Mouse (Mus musculus) CH12.LX (cell line): ENCODE data around the gene Casq1. TPM values are rescaled to one million over a fixed set of nuclear protein-coding genes. Genes with fewer than 3 reads are reported as not detected.

Experiments
- DNase-seq: peaks from one replicate; pipeline ENCODE4 v3.0.0-alpha.2; 2013; ENCODE audit errors: extremely low read depth
- H3K27ac ChIP-seq: 2 replicates; pipeline ENCODE4 v1.5.1; 2012; ENCODE audit warnings: low read depth, mild to moderate bottlenecking, control low read depth, moderate library complexity; ENCODE audit not compliant: insufficient read depth
- H3K27me3 ChIP-seq: replicated peaks from 2 replicates; pipeline ENCODE3; 2012; ENCODE audit warnings: inconsistent platforms
- H3K36me3 ChIP-seq, 2 experiments: replicated peaks in 1 of 2; 2 replicates each; pipeline versions ENCODE3 to v1.6.1; 2012; ENCODE audit warnings: inconsistent platforms in 1 of 2, low read length in 1 of 2, mild to moderate bottlenecking in 1 of 2, mixed read lengths in 1 of 2, moderate library complexity in 1 of 2; ENCODE audit not compliant: control insufficient read depth in 1 of 2, insufficient read depth in 1 of 2
- H3K4me1 ChIP-seq, 2 experiments: 2 replicates each; pipeline ENCODE4 v1.6.1; 2012; ENCODE audit warnings: inconsistent platforms in 1 of 2, moderate library complexity in 1 of 2; ENCODE audit not compliant: insufficient read depth in 2 of 2, control insufficient read depth in 1 of 2
- H3K4me2 ChIP-seq: 2 replicates; pipeline ENCODE4 v1.6.1; 2012; ENCODE audit warnings: low read depth, mild to moderate bottlenecking, control low read depth; ENCODE audit not compliant: poor library complexity, insufficient read depth, severe bottlenecking
- H3K4me3 ChIP-seq, 3 experiments: fragments of 150-350 bp in 1 of 3; sonication (generic) in 1 of 3; replicated peaks in 1 of 3; 2 replicates each; pipeline versions ENCODE3 to v1.5.1; 2011 to 2012; ENCODE audit warnings: low read depth in 2 of 3, low read length in 2 of 3, mild to moderate bottlenecking in 2 of 3, moderate library complexity in 2 of 3, control low read depth in 1 of 3, improper control_type of control experiment in 1 of 3, inconsistent platforms in 1 of 3, mixed read lengths in 1 of 3; ENCODE audit not compliant: poor library complexity in 1 of 3
- H3K79me2 ChIP-seq: replicated peaks from 2 replicates; pipeline ENCODE4 v1.6.1; 2012; ENCODE audit warnings: mild to moderate bottlenecking, moderate library complexity; ENCODE audit not compliant: control insufficient read depth, poor library complexity, insufficient read depth, severe bottlenecking; ENCODE audit errors: extremely low read depth
- H3K9ac ChIP-seq: 2 replicates; pipeline ENCODE4 v1.6.1; 2012; ENCODE audit warnings: low read depth, mild to moderate bottlenecking, control low read depth, moderate library complexity; ENCODE audit not compliant: insufficient read depth
- H3K9me3 ChIP-seq: replicated peaks from 2 replicates; pipeline ENCODE3; 2012; ENCODE audit warnings: low read length, inconsistent platforms, mixed read lengths
- BHLHE40 ChIP-seq: IDR thresholded peaks from 2 replicates; pipeline ENCODE4 v1.6.1; 2011; ENCODE audit warnings: mild to moderate bottlenecking, low read depth, low read length, improper control_type of control experiment
- CHD1 ChIP-seq: IDR thresholded peaks from 2 replicates; pipeline ENCODE4 v1.6.1; 2012; ENCODE audit warnings: low read depth, low read length, improper control_type of control experiment, inconsistent platforms
- CHD2 ChIP-seq: IDR thresholded peaks from 2 replicates; pipeline ENCODE4 v1.6.1; 2011; ENCODE audit warnings: low read length, improper control_type of control experiment
- CTCF ChIP-seq, 2 experiments: IDR thresholded peaks in 1 of 2; conservative IDR thresholded peaks in 1 of 2; 2 replicates each; pipeline ENCODE4 v1.5.1; 2011 to 2012; ENCODE audit warnings: low read depth in 2 of 2, low read length in 2 of 2, improper control_type of control experiment in 1 of 2, inconsistent platforms in 1 of 2, mild to moderate bottlenecking in 1 of 2, moderate library complexity in 1 of 2
- ELF1 ChIP-seq: IDR thresholded peaks from 2 replicates; pipeline ENCODE4 v1.6.1; 2014; ENCODE audit warnings: low read depth, mild to moderate bottlenecking, inconsistent platforms, low read length, improper control_type of control experiment
- ETS1 ChIP-seq: conservative IDR thresholded peaks from 2 replicates; pipeline ENCODE4 v1.6.1; 2012; ENCODE audit warnings: low read depth, mild to moderate bottlenecking, inconsistent platforms, low read length, improper control_type of control experiment, moderate library complexity
- GABPA ChIP-seq: IDR thresholded peaks from 2 replicates; pipeline ENCODE4 v1.6.1; 2012; ENCODE audit warnings: low read depth, low read length, improper control_type of control experiment, inconsistent platforms; ENCODE audit not compliant: insufficient replicate concordance
- JUN ChIP-seq: IDR thresholded peaks from 2 replicates; pipeline ENCODE4 v1.6.1; 2011; ENCODE audit warnings: low read depth, mild to moderate bottlenecking, low read length, improper control_type of control experiment, moderate library complexity; ENCODE audit not compliant: insufficient read depth
- JUND ChIP-seq: conservative IDR thresholded peaks from 2 replicates; pipeline ENCODE4 v1.6.1; 2011; ENCODE audit warnings: low read depth, low read length, improper control_type of control experiment
- KAT2A ChIP-seq: IDR thresholded peaks from 2 replicates; pipeline ENCODE4 v1.6.1; 2012; ENCODE audit warnings: low read length, improper control_type of control experiment, inconsistent platforms; ENCODE audit not compliant: insufficient replicate concordance
- MXI1 ChIP-seq: IDR thresholded peaks from 2 replicates; pipeline ENCODE4 v1.6.1; 2011; ENCODE audit warnings: mild to moderate bottlenecking, low read depth, low read length, improper control_type of control experiment
- NELFE ChIP-seq: IDR thresholded peaks from 2 replicates; pipeline ENCODE4 v1.6.1; 2011; ENCODE audit warnings: low read depth, low read length, improper control_type of control experiment
- NRF1 ChIP-seq: IDR thresholded peaks from 2 replicates; pipeline ENCODE4 v1.6.1; 2014; ENCODE audit warnings: low read depth, mild to moderate bottlenecking, inconsistent platforms, low read length, improper control_type of control experiment, moderate library complexity
- PAX5 ChIP-seq: IDR thresholded peaks from 2 replicates; pipeline ENCODE4 v1.6.1; 2012; ENCODE audit warnings: low read length, inconsistent platforms, mixed read lengths
- SMC3 ChIP-seq: IDR thresholded peaks from 2 replicates; pipeline ENCODE4 v1.6.1; 2011; ENCODE audit warnings: low read depth, low read length, improper control_type of control experiment
- TBP ChIP-seq: conservative IDR thresholded peaks from 2 replicates; pipeline ENCODE4 v1.6.1; 2011; ENCODE audit warnings: low read depth, low read length, improper control_type of control experiment
- UBTF ChIP-seq: IDR thresholded peaks from 2 replicates; pipeline ENCODE4 v1.6.1; 2012; ENCODE audit warnings: low read depth, mild to moderate bottlenecking, inconsistent platforms, low read length, improper control_type of control experiment, moderate library complexity
- USF1 ChIP-seq: IDR thresholded peaks from 2 replicates; pipeline ENCODE4 v1.6.1; 2014; ENCODE audit warnings: low read depth, mild to moderate bottlenecking, inconsistent platforms, low read length, improper control_type of control experiment
- USF2 ChIP-seq: conservative IDR thresholded peaks from 2 replicates; pipeline ENCODE4 v1.6.1; 2011; ENCODE audit warnings: low read depth, low read length, improper control_type of control experiment
- dilution Hi-C: fragments of 300-500 bp; cut with MboI; formaldehyde crosslinking; loops from 2 replicates; pipeline ENCODE4 v1.14.3; 2020; ENCODE audit warnings: low sequenced_read_pairs; ENCODE audit not compliant: extremely low pct_unique_long_range_greater_than_20kb, extremely low pct_ligation_motif_present
- in situ Hi-C: fragments of 300-500 bp; cut with MboI; formaldehyde crosslinking; loops from 3 replicates; pipeline ENCODE4 v1.14.3; 2019; ENCODE audit warnings: low sequenced_read_pairs, low pct_ligation_motif_present, low pct_unique_long_range_greater_than_20kb, mixed read lengths
- polyA plus RNA-seq: library from polyadenylated mRNA; unstranded; fragments of >175 nt; gene quantifications from 2 replicates; pipeline ENCODE4 v1.2.1, GENCODE M21; 2012; ENCODE audit warnings: low read depth; ENCODE audit not compliant: insufficient read length
- total RNA-seq, 2 experiments: library from RNA; depleted of rRNA; stranded (reverse); fragments of 300-350 nt in 1 of 2; fragments of >200 nt in 1 of 2; gene quantifications; 2 replicates each; pipeline ENCODE4 v1.2.3; 2012 to 2014

The Casq1 gene
- total and polyA plus RNA-seq, 3 experiments, result 0.21 to 0.96 TPM; not detected in 1

DNA sequence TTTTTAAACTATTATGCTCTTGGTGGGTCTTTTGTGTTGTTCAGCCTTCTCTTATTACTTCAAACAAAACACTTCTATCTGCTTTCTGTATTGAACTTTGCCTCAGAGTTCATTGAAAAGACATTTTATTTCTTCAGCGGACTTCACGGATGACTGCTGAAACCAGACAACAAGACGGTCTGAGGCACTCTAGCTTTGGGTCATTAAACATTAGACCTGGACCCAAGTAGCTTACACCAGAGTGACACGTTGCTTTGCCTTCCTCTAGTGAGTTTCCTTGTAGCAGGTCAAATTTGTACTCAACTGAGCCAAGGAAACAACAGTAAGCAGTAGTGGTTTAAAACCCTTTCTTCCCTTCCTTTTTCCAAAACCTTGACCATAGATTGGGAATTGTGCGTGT lies 51.8 kb downstream of the Casq1 start:
- TF ChIP-seq KAT2A, result no peak
- peaks cover 1% of the 10 kb centered on the region for H3K9me3 ChIP-seq
- H3K79me2 ChIP-seq, result peaks cover 13% of the 10 kb centered on the region
- in situ Hi-C loops (no loop called here), dilution Hi-C loops (no loop called here)
- H3K36me3 ChIP-seq, result peaks cover 58 to 94% of the 10 kb centered on the region in 2 experiments
- no peak overlapping the region for H3K27ac ChIP-seq
- H3K4me3 ChIP-seq, result no peak overlapping the region
- no peak overlapping the region for H3K4me2 ChIP-seq
- no peaks in the 10 kb centered on the region for H3K27me3 ChIP-seq
- peaks cover 0 to 14% of the 10 kb centered on the region in 2 experiments; a peak in 2 of 4 replicates for H3K4me1 ChIP-seq
- DNase-seq, result no peak
- H3K9ac ChIP-seq, result no peak overlapping the region

DNA sequence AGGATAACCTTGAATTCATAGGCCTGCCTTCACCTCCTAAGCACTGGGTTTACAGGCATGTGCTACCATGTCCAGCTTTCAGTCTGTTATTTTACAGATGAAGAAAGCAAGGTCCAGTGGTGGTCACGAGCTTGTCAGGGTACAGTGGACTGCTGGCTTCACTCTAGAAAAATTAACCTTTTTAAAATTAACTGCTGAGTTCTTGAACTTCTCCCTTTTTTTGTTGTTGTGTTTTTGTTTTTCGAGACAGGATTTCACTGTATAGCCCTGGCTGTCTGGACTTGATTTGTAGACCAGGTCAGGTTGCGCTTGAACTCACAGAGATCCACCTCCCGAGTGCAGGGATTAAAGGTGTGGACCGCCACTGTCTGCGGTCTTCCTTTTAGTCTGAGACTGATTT lies 56.7 kb downstream of the Casq1 start:
- Histone ChIP-seq H3K27me3 (no peaks in the 10 kb centered on the region), H3K4me1 (peaks cover 0 to 45% of the 10 kb centered on the region in 2 experiments; a peak in 2 of 4 replicates), H3K9ac (no peak overlapping the region), H3K79me2 (peaks cover 31% of the 10 kb centered on the region), H3K9me3 (no peaks in the 10 kb centered on the region), H3K27ac (no peak overlapping the region), H3K36me3 (peaks cover 31 to 76% of the 10 kb centered on the region in 2 experiments), H3K4me3 (no peak overlapping the region), H3K4me2 (no peak overlapping the region)
- in situ Hi-C loops (loop anchor here (5.0 kb wide), 1 partner anchor 89 kb away; no protein-coding TSS in a partner anchor), dilution Hi-C loops (no loop called here)
- TF ChIP-seq NRF1, result no peak
- TF ChIP-seq JUND, result no peak
- no peak for TF ChIP-seq SMC3
- no peak for TF ChIP-seq NELFE
- TF ChIP-seq UBTF, result no peak
- TF ChIP-seq USF1, result no peak
- TF ChIP-seq CTCF (conservative IDR thresholded peaks at IDR 0.05 in 1 of 2, IDR thresholded peaks at IDR 0.05 in 1 of 2; ENCODE audit: low read depth in 2 of 2, low read length in 2 of 2), result no peak
- TF ChIP-seq GABPA, result no peak
- TF ChIP-seq CHD1, result no peak
- no peak for TF ChIP-seq ELF1
- TF ChIP-seq USF2, result no peak
- TF ChIP-seq PAX5, result no peak
- no peak for TF ChIP-seq BHLHE40
- TF ChIP-seq JUN, result no peak
- no peak for TF ChIP-seq MXI1
- TF ChIP-seq ETS1, result no peak
- no peak for TF ChIP-seq CHD2
- TF ChIP-seq TBP, result no peak
- DNase-seq, result no peak
